Mouse (Mus musculus) E14TG2a.4 (cell line): Measurements from ENCODE around the gene Pdzd2.

Experiments
- CTCF ChIP-seq: conservative IDR thresholded peaks from 2 replicates; pipeline ENCODE4 v1.5.1; 2014; ENCODE audit warnings: low read length
- NANOG ChIP-seq: IDR thresholded peaks from 2 replicates; pipeline ENCODE4 v1.6.1; 2014; ENCODE audit warnings: borderline replicate concordance, low read length, mixed read lengths
- POU5F1 ChIP-seq: IDR thresholded peaks from 2 replicates; pipeline ENCODE4 v1.6.1; 2014; ENCODE audit warnings: low read length, borderline replicate concordance

DNA sequence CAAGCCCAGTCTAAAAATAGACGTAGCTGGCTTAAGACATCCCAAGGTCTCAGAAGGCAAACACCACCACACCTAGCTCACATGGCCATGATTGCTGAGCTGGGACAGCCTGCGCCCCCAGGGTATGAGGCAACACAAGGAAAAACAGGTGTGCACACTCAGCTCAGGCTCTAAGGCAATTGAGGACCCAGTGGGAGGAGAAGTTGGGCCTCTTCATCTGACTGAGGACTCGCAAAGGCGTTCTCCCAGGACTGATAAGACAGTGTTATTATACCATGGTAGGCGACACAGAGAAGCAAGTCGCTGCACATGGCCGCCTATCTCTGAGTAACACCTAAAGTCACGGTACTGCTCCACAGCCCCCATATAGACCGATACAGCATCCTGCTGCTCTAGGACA lies 235.8 kb downstream of the Pdzd2 start:
- TF ChIP-seq CTCF, result no peak
- TF ChIP-seq POU5F1, result no peak
- no peak for TF ChIP-seq NANOG
